Mouse (Mus musculus): ENCODE measurements around the gene Ssu2.

The Ssu2 gene

GRCm38 (mm10) chr6:112339016-112339415, 48.8 kb downstream of the Ssu2 start:
- DNase-seq (ENCODE audit: low spot score) = no peak

- no peak for DNase-seq (ENCODE audit: low spot score)
These were observed 50.2 kb downstream of the Ssu2 start for GRCm38 (mm10) chr6:112337667-112338066.

- DNase-seq (ENCODE audit: low spot score) = no peak
These were observed 53.9 kb downstream of the Ssu2 start for GRCm38 (mm10) chr6:112333930-112334329.

GRCm38 (mm10) chr6:112331223-112331598, 56.6 kb downstream of the Ssu2 start:
- no peak for DNase-seq (ENCODE audit: low spot score)

- no peak for DNase-seq (ENCODE audit: low spot score)
These were observed 57.2 kb downstream of the Ssu2 start for GRCm38 (mm10) chr6:112330520-112331222.

GRCm38 (mm10) chr6:112327793-112328192, 60.0 kb downstream of the Ssu2 start:
- no peak for DNase-seq (ENCODE audit: low spot score)

GRCm38 (mm10) chr6:112325213-112325612, 62.6 kb downstream of the Ssu2 start:
- no peak for DNase-seq (ENCODE audit: low spot score)

GRCm38 (mm10) chr6:112322916-112323315, 64.9 kb downstream of the Ssu2 start:
- no peak for DNase-seq (ENCODE audit: low spot score)

GRCm38 (mm10) chr6:112320679-112321078, 67.1 kb downstream of the Ssu2 start:
- DNase-seq (ENCODE audit: low spot score) = no peak

GRCm38 (mm10) chr6:112319449-112319848, 68.4 kb downstream of the Ssu2 start:
- no peak for DNase-seq (ENCODE audit: low spot score)

GRCm38 (mm10) chr6:112311385-112311784, 76.4 kb downstream of the Ssu2 start:
- DNase-seq (ENCODE audit: low spot score) = no peak

GRCm38 (mm10) chr6:112309330-112309938, 78.4 kb downstream of the Ssu2 start:
- DNase-seq (ENCODE audit: low spot score) = no peak
